Mouse (Mus musculus): ENCODE data around the gene Rnf32. TPM values are rescaled to one million over a fixed set of nuclear protein-coding genes. Genes with fewer than 3 reads are reported as not detected.

Rnf32 gene
- polyA plus RNA-seq, 1 experiment from 2014 or later, result 19.7 TPM

- H3K9me3 ChIP-seq, result no peaks in the 10 kb centered on the region
- no peak overlapping the region for H3K4me3 ChIP-seq
- H3K27ac ChIP-seq, result no peak overlapping the region
- no peak overlapping the region for H3K4me2 ChIP-seq
- H3K9ac ChIP-seq, result no peak overlapping the region
- WGBS, result 76% methylated on average over 4 of the region's 4 CpGs
- no peaks in the 10 kb centered on the region for H3K4me1 ChIP-seq
- H3K36me3 ChIP-seq (replicated peaks), result 0 out of 2 replicates have a peak, but pooled peaks cover under 1% of the 10 kb centered on the region
- no peaks in the 10 kb centered on the region for H3K27me3 ChIP-seq (replicated peaks)
- ATAC-seq (replicated peaks), result no peak
These were observed 16.3 kb downstream of the Rnf32 start for GRCm38 (mm10) chr5:29211980-29212555.

DNA sequence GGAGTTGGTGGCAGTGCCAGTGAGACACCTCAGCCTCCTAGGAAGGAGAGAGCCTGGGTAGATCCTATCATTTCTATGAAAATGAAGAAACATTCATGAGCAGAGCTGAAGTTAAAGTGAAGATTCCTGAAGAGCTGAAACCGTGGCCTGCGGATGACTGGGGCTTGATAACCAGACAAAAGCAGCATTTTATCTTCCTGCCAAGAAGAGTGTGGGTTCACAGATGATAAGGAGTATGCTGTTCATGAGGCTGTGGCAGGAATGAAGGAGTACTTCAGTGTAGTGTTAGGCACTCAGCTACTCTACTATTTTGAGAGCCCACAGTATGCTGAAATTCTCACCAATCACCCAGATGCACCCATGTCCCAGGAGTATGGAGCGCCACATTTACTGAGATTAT, 22.2 kb downstream of the Rnf32 start:
- no peaks in the 10 kb centered on the region for H3K9me3 ChIP-seq
- ATAC-seq (replicated peaks), result no peak
- H3K4me1 ChIP-seq, result no peaks in the 10 kb centered on the region
- H3K27me3 ChIP-seq (replicated peaks), result no peaks in the 10 kb centered on the region
- no peak overlapping the region for H3K27ac ChIP-seq
- H3K4me3 ChIP-seq, result no peak overlapping the region
- WGBS, result 92% methylated on average over 3 of the region's 3 CpGs
- H3K4me2 ChIP-seq, result no peak overlapping the region
- H3K9ac ChIP-seq, result no peak overlapping the region
- H3K36me3 ChIP-seq (replicated peaks), result no peaks in the 10 kb centered on the region

DNA sequence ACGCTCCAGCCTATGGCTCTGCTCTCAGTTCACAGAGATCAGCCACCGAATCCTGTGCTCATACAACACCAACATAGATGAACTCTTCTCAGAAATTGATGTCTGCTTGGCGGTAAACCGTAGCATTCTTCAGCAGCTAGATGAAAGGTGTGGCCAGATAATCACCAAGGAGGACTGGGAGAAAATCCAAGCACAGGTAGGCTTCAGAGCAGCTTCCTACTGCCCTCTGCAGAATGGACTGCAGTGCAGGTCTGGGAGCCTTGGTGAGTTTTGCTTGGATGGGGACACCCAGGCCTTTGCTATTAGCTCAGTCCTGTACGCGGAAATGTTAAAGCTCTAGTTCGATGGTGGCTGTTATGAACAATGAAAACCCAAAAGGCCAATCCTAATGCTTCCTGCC, 28.3 kb downstream of the Rnf32 start:
- ATAC-seq (replicated peaks), result no peak
- Histone ChIP-seq H3K4me3 (no peak overlapping the region), H3K9ac (no peak overlapping the region), H3K36me3 (replicated peaks) (no peaks in the 10 kb centered on the region), H3K4me2 (no peak overlapping the region), H3K27me3 (replicated peaks) (no peaks in the 10 kb centered on the region), H3K27ac (no peak overlapping the region), H3K4me1 (no peaks in the 10 kb centered on the region), H3K9me3 (no peaks in the 10 kb centered on the region)
- 91% methylated on average over 7 of the region's 7 CpGs for WGBS

- Histone ChIP-seq H3K9me3 (no peaks in the 10 kb centered on the region), H3K4me3 (no peak overlapping the region), H3K4me1 (no peaks in the 10 kb centered on the region), H3K36me3 (replicated peaks) (0 out of 2 replicates have a peak, but pooled peaks cover 4% of the 10 kb centered on the region), H3K4me2 (no peak overlapping the region), H3K27ac (no peak overlapping the region), H3K27me3 (replicated peaks) (no peaks in the 10 kb centered on the region), H3K9ac (no peak overlapping the region)
- 77% methylated on average over 2 of the region's 2 CpGs for WGBS
- no peak for ATAC-seq (replicated peaks)
These were observed 34.7 kb downstream of the Rnf32 start for GRCm38 (mm10) chr5:29230481-29230880.

DNA sequence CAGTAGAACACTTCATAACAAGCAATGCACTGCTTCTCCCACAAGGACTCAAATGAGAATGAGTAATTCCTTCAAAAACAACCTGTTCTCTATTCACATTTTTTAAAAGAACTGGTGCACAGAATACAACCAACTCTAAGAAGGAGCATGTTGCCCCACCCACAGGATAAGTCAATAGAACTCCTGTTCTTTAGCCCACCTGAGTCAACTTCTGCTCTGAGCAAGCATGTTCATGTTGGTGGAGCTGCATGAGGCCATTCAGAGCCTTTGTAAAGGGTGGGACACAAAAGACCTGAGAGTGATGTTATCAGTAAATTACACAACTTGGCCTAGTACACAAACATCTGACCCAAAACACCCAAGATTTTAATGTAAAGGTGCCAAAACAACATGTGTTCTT, 42.6 kb downstream of the Rnf32 start:
- H3K27ac ChIP-seq, result no peak overlapping the region
- H3K4me1 ChIP-seq, result no peaks in the 10 kb centered on the region
- H3K9me3 ChIP-seq, result peaks cover 4% of the 10 kb centered on the region; the same call in 1 of the 2 replicates
- H3K4me3 ChIP-seq, result no peak overlapping the region
- ATAC-seq (replicated peaks), result no peak
- no peak overlapping the region for H3K4me2 ChIP-seq
- no peak overlapping the region for H3K9ac ChIP-seq
- H3K36me3 ChIP-seq (replicated peaks), result no peaks in the 10 kb centered on the region
- H3K27me3 ChIP-seq (replicated peaks), result no peaks in the 10 kb centered on the region

DNA sequence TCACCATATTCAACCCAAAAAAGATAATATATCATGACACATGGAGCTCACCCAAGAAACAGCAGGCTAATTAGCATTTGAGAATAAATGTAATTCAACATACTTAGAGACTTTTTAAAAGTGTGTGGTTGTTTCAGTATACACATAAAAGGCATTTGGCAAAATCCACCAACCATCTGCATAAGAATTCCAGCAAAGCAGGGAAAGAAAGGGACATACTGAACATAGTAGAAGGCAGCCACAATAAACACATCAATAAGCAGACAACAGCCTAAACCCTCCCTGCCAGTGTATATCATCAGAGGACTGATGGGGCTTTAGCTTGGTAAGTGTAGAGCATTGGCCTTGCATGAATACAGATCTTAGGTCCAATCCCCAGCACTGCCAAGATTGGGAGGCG, 49.0 kb downstream of the Rnf32 start:
- peaks cover 4% of the 10 kb centered on the region; the same call in 1 of the 2 replicates for H3K9me3 ChIP-seq
- no peak overlapping the region for H3K4me2 ChIP-seq
- no peak overlapping the region for H3K4me3 ChIP-seq
- no peak for ATAC-seq (replicated peaks)
- no peaks in the 10 kb centered on the region for H3K27me3 ChIP-seq (replicated peaks)
- no peak overlapping the region for H3K27ac ChIP-seq
- 71% methylated on average over 1 of the region's 1 CpGs for WGBS
- H3K9ac ChIP-seq, result no peak overlapping the region
- H3K4me1 ChIP-seq, result no peaks in the 10 kb centered on the region
- no peaks in the 10 kb centered on the region for H3K36me3 ChIP-seq (replicated peaks)

GRCm38 (mm10) chr5:29250795-29251495, 55.2 kb downstream of the Rnf32 start:
- WGBS, result 4% methylated on average over 8 of the region's 8 CpGs
- peak; percentile 96 for ATAC-seq (replicated peaks)
- Histone ChIP-seq H3K4me2 (no peak overlapping the region), H3K9ac (no peak overlapping the region), H3K4me1 (peaks cover 7% of the 10 kb centered on the region), H3K27ac (peak overlapping the region; percentile 55; the same call in 1 of the 2 replicates), H3K9me3 (no peaks in the 10 kb centered on the region), H3K4me3 (no peak overlapping the region), H3K36me3 (replicated peaks) (no peaks in the 10 kb centered on the region), H3K27me3 (replicated peaks) (no peaks in the 10 kb centered on the region)

- Histone ChIP-seq H3K9ac (no peak overlapping the region), H3K27ac (no peak overlapping the region), H3K9me3 (no peaks in the 10 kb centered on the region), H3K4me2 (no peak overlapping the region), H3K36me3 (replicated peaks) (no peaks in the 10 kb centered on the region), H3K4me3 (no peak overlapping the region), H3K27me3 (replicated peaks) (no peaks in the 10 kb centered on the region), H3K4me1 (peaks cover 7% of the 10 kb centered on the region)
- no peak for ATAC-seq (replicated peaks)
- WGBS, result 28% methylated on average over 1 of the region's 1 CpGs
These were observed 55.7 kb downstream of the Rnf32 start for GRCm38 (mm10) chr5:29251496-29251873.

DNA sequence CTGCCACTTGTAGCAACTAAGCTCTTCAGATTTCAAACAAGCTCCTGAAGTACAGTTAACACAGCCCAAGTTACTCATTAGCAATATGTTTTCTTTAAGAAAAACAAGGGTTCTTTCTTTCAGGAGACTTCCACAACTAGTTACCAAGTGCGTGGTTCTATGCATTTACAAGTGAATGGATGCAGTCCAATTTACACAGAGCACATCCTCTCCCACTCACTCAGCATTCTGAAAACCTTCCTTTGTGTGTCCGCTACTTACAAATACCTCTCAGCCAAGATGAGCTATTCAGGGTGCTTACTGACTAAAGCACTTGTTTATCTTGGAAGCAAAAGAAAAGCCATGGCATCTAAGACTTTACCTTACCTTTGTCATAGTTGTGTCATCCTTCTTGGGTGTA, 58.1 kb downstream of the Rnf32 start:
- peaks cover 7% of the 10 kb centered on the region for H3K4me1 ChIP-seq
- ATAC-seq (replicated peaks), result no peak
- H3K36me3 ChIP-seq (replicated peaks), result no peaks in the 10 kb centered on the region
- WGBS, result 14% methylated on average over 2 of the region's 2 CpGs
- no peak overlapping the region for H3K4me3 ChIP-seq
- no peaks in the 10 kb centered on the region for H3K9me3 ChIP-seq
- H3K27me3 ChIP-seq (replicated peaks), result no peaks in the 10 kb centered on the region
- no peak overlapping the region for H3K9ac ChIP-seq
- H3K27ac ChIP-seq, result no peak overlapping the region
- H3K4me2 ChIP-seq, result no peak overlapping the region

- no peak for ATAC-seq (replicated peaks)
- WGBS, result 58% methylated on average over 4 of the region's 4 CpGs
- H3K4me2 ChIP-seq, result no peak overlapping the region
- H3K4me3 ChIP-seq, result no peak overlapping the region
- no peaks in the 10 kb centered on the region for H3K9me3 ChIP-seq
- no peaks in the 10 kb centered on the region for H3K4me1 ChIP-seq
- no peaks in the 10 kb centered on the region for H3K27me3 ChIP-seq (replicated peaks)
- H3K9ac ChIP-seq, result no peak overlapping the region
- H3K36me3 ChIP-seq (replicated peaks), result no peaks in the 10 kb centered on the region
- no peak overlapping the region for H3K27ac ChIP-seq
These were observed 75.1 kb downstream of the Rnf32 start for GRCm38 (mm10) chr5:29270879-29271278.

DNA sequence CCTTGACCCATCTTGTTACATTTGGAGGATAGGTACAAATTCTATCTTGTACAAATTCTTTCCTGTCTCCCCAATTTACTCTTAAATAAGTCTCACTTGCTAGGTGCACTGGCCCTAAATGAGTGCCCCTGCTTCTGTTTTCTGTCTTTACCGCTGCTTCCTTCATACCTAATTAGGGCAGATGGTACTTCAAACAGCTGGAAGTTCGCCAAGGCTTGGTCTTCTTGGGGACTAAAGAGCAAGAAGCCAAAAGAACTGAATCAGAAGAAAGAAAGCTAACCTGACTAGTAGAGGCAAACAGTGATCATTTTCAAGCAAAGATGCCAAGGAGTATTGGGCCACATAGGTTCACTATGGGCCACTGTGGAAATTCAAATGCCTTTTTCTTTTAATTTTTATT, 77.6 kb downstream of the Rnf32 start:
- ATAC-seq (replicated peaks), result no peak
- Histone ChIP-seq H3K4me1 (no peaks in the 10 kb centered on the region), H3K27me3 (replicated peaks) (no peaks in the 10 kb centered on the region), H3K9me3 (no peaks in the 10 kb centered on the region), H3K4me3 (no peak overlapping the region), H3K9ac (no peak overlapping the region), H3K36me3 (replicated peaks) (no peaks in the 10 kb centered on the region), H3K27ac (no peak overlapping the region), H3K4me2 (no peak overlapping the region)
- WGBS, result 69% methylated on average over 2 of the region's 2 CpGs

GRCm38 (mm10) chr5:29274746-29275145, 79.0 kb downstream of the Rnf32 start:
- ATAC-seq (replicated peaks), result no peak
- H3K27ac ChIP-seq, result no peak overlapping the region
- H3K4me2 ChIP-seq, result no peak overlapping the region
- H3K27me3 ChIP-seq (replicated peaks), result no peaks in the 10 kb centered on the region
- H3K36me3 ChIP-seq (replicated peaks), result no peaks in the 10 kb centered on the region
- H3K4me1 ChIP-seq, result no peaks in the 10 kb centered on the region
- H3K9me3 ChIP-seq, result no peaks in the 10 kb centered on the region
- no peak overlapping the region for H3K9ac ChIP-seq
- H3K4me3 ChIP-seq, result no peak overlapping the region

Measured in midbrain, embryonic 15.5 days (tissue).